Mouse (Mus musculus) small intestine, adult 2 months (tissue): ENCODE results near the gene Bhlhe23.

Experiments used
- CTCF ChIP-seq: fragments of 200-500 bp; IDR thresholded peaks from 2 replicates; pipeline ENCODE4 v1.5.1; 2012; ENCODE audit warnings: low read depth, mild to moderate bottlenecking, control low read depth, inconsistent platforms, low read length, moderate library complexity, mixed read lengths; ENCODE audit not compliant: insufficient replicate concordance, insufficient read length; ENCODE audit errors: extremely low read depth
- POLR2A ChIP-seq: fragments of 200-500 bp; IDR thresholded peaks from 2 replicates; pipeline ENCODE4 v1.6.1; 2012; ENCODE audit warnings: low read depth, mild to moderate bottlenecking, control low read depth, inconsistent platforms, low read length, moderate library complexity

- TF ChIP-seq CTCF, result no peak
- no peak for TF ChIP-seq POLR2A
Observed at GRCm38 (mm10) chr2:180725856-180726629, 50.7 kb downstream of the Bhlhe23 start.
